Mouse (Mus musculus) adrenal gland (tissue): ENCODE measurements around the gene Fv1.

Experiments
- intact Hi-C: fragments of 180-260 bp; cut with DNase I; formaldehyde crosslinking; loops from one replicate; pipeline ENCODE4 v1.15.1; 2025

Fv1 gene

DNA sequence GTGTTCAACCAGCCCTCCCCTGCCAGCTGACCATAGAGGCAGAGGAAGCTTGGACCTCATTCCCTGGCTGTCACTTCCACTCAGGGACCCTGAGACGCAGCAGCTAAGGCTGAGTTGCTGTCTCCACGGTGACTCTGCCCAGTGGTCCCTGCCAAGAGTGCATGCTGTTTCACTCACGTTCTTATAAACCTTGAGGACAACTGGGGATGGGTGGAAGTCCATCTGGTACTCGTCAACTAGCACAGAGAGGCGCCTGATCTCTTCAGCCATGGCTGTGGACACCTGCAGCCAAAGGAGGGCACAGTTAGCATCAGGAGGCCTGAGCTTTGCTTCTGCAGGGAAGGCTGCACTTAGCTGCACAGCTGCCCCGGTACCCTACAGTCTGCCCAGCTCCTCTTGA lies 14.3 kb downstream of the Fv1 start:
- intact Hi-C loops: no loop called here

GRCm38 (mm10) chr4:147884138-147884537 lies 15.4 kb downstream of the Fv1 start:
- intact Hi-C loops: no loop called here

DNA sequence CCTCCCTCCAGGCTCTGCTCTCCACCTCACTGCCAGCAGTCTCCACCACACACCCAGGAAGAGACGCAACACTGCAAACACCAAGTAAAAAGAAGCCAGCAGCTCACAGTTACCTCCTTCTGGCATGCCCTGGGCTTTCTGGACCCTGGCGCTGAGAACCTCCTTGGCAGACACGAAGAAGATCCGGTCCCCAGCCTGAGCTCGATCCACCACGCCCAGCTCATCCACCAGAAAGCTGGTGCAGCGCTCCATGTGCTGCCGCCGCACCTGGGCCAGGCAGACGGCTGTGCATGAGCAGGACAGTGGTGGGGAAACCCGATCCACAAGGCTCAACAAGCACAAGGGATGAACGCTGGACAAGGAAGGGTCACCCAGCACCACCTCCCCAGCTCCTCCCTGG lies 17.4 kb downstream of the Fv1 start:
- intact Hi-C loops: no loop called here

GRCm38 (mm10) chr4:147887277-147887676 lies 18.5 kb downstream of the Fv1 start:
- intact Hi-C loops: no loop called here

DNA sequence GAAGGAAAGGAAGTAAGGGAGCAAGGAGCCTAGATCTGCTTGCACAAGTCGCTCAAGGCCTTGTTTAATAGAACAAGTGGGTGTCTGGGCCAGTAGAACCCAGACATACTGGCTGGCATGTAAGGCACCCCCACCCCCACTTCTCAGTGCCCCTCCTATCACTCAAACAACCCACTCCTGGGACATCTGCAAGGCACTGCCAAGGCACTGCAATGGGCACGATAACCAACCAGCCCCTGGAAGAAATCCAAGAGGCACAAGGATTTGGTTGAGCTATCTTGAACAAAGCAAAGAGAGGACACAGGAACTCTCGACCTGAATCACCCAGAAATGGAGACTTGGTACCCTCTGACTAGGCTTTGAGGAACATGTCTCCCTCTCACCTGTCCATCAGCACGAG lies 19.5 kb downstream of the Fv1 start:
- intact Hi-C loops: no loop called here

DNA sequence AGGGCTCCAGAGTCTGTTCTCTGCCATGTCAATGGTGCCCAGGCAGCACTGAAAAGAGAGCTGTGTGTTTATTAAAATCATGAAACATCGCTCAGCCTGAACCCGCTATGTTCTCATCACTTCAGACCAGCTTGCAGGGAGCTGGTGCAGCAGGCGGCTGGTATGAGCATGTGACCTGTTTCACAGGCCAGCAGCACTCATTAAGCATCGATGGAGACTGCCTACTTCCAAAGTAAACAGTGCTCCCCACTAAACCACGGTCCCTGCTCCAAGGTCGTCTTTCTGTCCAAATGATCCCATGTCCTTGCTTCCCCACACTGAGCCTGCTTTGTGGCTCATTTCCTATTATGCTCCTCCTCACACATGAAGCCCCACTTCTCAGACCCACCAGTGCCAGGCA lies 21.6 kb downstream of the Fv1 start:
- intact Hi-C loops: no loop called here

DNA sequence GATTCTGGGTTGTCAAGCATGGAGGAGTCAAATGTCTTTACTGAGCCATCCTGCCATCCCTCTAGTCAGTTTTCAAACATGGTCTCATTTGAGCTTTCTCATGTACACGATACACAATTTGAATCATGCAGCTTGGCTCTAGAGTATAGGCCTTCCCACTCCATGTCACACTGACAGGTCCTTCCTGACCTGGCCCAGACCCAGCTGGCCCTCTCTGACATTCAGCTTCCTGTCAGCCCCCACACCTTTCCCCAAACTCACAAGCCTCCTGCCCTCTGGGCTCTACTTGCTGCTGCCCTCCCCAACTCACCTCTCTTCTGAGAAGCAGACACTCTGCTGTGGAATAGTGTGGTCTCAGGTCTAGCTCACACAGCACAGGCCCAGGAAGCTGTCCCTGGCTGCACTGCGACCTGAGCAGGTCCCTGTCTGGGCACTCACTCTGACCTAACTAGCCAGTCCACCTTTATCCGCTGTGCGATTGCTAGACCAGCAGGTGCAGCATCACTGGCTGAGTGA lies 27.1 kb downstream of the Fv1 start:
- intact Hi-C loops: no loop called here

- intact Hi-C loops: no loop called here
Observed at GRCm38 (mm10) chr4:147896411-147896810, 27.6 kb downstream of the Fv1 start.

GRCm38 (mm10) chr4:147897348-147897747 lies 28.6 kb downstream of the Fv1 start:
- intact Hi-C loops: no loop called here

DNA sequence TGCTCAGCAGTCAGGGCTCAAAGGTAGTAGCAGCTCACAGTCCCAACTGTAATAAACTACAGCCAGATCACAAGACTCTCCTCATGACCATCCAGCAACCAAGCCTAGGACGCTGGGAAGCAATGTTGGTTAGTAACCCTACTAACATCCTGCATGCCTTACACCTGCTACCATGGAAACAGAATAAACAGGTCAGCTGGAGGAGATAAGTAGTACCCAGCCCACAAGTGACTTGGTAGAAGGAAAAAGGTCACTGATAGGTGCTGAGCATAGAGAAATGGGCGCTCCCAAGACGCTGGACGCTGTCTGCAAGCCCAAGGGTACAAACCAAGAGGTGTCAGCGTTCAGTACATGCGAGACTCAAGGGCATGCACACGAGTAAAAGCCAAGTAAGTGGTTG lies 31.7 kb downstream of the Fv1 start:
- intact Hi-C loops: no loop called here

- intact Hi-C loops: no loop called here
Observed at GRCm38 (mm10) chr4:147902906-147903500, 34.2 kb downstream of the Fv1 start.

DNA sequence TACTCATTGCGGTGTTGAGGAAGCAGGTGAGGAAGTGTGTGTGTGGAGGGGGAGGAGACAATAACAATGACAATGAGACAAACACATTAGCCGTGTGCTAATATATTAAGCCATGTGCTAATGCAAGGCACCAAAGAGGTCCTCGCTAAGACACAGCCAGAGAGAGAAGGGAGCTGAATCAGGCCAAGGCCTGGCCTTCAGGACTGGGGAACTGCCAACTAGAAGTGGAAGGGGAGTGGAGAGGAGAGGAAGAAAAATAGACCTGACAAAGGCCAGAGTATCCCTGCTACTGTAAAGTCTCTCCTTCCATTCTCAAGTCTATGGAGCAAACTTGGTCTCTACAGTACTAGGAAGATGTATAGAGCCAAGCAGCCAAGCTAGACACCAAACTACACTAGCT lies 34.8 kb downstream of the Fv1 start:
- intact Hi-C loops: no loop called here

DNA sequence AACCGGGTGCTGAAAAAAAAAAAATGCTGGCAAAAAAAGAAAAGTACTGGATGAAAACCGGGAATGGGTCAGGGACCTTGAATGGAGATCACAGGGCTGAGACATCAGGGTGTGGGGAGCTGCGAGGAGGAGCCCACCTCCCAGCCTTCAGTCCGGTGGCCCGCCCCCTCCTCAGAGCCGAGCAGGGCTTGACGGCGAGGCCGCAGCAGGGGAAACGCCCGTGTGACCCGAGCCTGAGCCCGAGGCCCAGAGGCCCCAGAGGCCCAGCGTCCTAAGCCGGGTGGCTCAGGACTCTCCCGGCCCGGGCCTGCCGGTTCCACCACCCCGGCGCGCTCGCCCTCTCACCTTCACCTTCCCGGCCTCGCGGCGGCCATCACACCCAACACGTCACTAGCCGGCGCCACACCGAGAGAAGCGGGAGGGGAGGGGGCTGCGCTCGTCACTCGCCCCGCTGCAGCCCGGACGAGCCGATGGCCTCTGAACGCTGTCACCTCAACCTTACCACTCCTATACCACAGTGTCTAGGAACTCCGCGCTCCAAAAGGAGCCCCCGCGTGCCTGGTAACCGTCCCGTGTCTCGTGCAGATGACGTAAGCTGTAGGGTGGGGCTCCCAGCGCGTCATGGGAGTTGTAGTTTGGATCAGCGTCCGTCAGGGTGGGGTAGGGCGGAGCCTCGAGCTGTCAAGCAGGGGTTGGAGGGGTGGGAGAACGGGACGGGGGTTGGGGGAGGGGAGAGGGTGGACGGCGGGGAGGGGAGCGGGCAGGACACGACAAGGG lies 35.7 kb downstream of the Fv1 start, which contains the start of gene Mfn2:
Gene Mfn2 (minus strand): TSS at position 392 of the 777 bp plus-strand sequence.
- intact Hi-C loops: no loop called here

DNA sequence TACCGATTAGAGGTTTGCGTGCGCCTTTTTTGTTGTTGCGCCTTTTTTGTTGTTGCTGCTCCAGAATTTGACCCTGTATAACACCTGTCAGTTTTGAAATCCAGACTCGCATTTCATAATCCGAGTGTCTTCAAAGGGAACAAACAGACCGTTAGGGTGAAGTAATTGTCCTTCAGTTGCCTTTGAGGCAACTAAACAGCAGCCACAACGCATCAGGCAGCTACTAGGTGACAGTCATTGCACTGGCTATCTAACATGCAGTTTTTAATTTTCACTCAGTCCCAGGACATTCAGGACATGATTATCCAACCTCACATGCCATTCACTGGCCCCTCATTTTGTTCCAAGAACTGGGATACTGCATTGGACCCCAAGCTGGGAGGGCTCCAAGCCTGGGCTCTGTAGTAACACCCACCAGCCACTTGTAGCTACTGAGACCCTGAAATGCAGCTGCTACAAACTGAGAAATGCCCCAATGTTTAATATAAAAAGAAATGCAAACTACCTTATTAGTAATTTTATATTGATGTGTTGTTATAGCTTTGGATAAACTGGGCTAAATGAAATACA lies 36.4 kb downstream of the Fv1 start:
- intact Hi-C loops: no loop called here

- intact Hi-C loops: no loop called here
Observed at GRCm38 (mm10) chr4:147906230-147906629, 37.5 kb downstream of the Fv1 start.

GRCm38 (mm10) chr4:147909486-147909885 lies 40.7 kb downstream of the Fv1 start:
- intact Hi-C loops: no loop called here

DNA sequence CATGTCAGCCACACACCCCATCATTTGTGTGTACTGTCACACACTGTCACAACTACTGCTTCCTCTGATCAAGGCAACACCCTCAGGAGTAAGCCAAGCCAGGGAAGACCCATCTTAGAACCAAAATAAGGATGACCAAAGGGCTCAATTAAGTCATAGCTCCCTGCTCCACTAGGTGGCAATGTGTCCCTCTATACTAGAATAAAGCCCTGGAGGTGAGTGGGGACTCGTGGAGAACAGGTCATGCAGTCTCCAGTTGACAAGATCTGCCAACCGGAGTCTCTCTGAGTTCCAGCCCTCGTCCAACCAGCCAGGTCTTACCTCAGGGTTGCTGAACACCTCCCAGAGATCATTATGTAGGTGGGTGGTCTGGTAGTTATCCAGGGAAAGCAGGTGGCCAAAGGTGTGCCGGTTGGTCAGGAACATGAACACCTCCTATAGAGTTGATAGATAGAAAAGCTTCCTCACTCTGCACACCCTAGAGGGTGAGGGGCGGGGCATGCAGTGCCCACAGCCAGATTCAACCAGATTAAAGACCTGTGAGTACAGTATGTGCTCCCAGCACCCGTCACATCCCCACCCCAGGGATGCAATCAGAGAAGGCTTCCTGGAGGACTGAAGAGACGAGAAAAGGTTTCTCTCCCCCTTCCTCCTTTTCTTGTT lies 49.8 kb downstream of the Fv1 start:
- intact Hi-C loops: no loop called here
